In the genomic region with DNA sequence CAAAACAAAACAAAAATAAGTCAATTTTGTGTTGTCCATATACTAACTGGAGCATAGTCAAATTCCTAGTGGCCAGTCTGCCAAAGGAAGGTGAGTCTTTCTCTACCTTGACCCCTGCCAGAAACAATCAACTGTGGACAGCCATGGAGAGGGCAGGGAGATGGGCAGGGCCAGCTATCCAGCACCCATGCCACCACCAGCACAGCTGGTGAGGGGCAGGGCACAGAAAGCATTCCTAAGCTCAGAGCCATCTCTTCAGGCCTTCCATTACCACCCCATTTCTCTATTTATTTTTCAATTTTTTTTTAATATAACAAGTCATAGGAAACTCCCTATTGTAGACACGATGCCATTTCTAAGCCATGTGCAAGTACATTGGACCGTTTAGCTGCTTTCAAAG, we compare ENCODE assay signal across 35 mouse cellular contexts.
"Had no signal": no experiment of that assay in that cellular context is flagged by ENCODE, and none has a peak within 500 bp of the region (broad histone marks: within the 10 kb centered on the region; RNA-seq: fewer than 3 reads in every experiment).

No protein-coding gene starts in this region.

- DNase-seq: heart, postnatal 10 days; heart, postnatal 14 days; heart, postnatal 36 days; heart, postnatal 4 days; kidney, adult 11 months; kidney, adult 18-20 months; kidney, adult 2 months; kidney, adult 8-10 months; kidney, adult 9 months; kidney, postnatal 10 days; kidney, postnatal 14 days; kidney, postnatal 25 days; kidney, postnatal 36 days; kidney, postnatal 4 days; layer of hippocampus, adult 9-11 months; layer of hippocampus, postnatal 36 days had no signal

- H3K36me3 ChIP-seq: heart, embryonic 10.5 days; heart, embryonic 12.5 days; heart, embryonic 13.5 days; heart, embryonic 15.5 days; hindbrain, embryonic 10.5 days; hindbrain, embryonic 12.5 days; hindbrain, embryonic 13.5 days; hindbrain, embryonic 15.5 days; intestine, embryonic 15.5 days; kidney, embryonic 15.5 days had no signal

- H3K27me3 ChIP-seq: heart, embryonic 12.5 days; heart, embryonic 13.5 days; heart, embryonic 15.5 days; hindbrain, embryonic 12.5 days; hindbrain, embryonic 13.5 days; hindbrain, embryonic 15.5 days; intestine, embryonic 15.5 days; kidney, embryonic 15.5 days had no signal

- ATAC-seq: hindbrain, embryonic 16.5 days; hindbrain, postnatal 0 days; inflammation-experienced regulatory T-cells, adult 6 months; intestine, embryonic 15.5 days; intestine, embryonic 16.5 days; intestine, postnatal 0 days had no signal

- H3K4me3 ChIP-seq: heart, embryonic 10.5 days; heart, embryonic 12.5 days; heart, embryonic 13.5 days; heart, embryonic 15.5 days; hindbrain, embryonic 10.5 days; hindbrain, embryonic 12.5 days; hindbrain, embryonic 13.5 days; hindbrain, embryonic 15.5 days; intestine, embryonic 15.5 days; kidney, embryonic 15.5 days; layer of hippocampus, adult 2 months; left cerebral cortex, adult 2 months had no signal

- H3K4me2 ChIP-seq: heart, embryonic 11.5 days; heart, embryonic 12.5 days; heart, embryonic 13.5 days; heart, embryonic 15.5 days; hindbrain, embryonic 12.5 days; hindbrain, embryonic 13.5 days; hindbrain, embryonic 14.5 days; hindbrain, embryonic 15.5 days; intestine, embryonic 15.5 days; kidney, embryonic 15.5 days had no signal
